ENCODE assay signal across 7 mouse cellular contexts in genomic region chr19:17355361-17355760, GRCm38 (mm10). TPM values are rescaled to one million over a fixed set of nuclear protein-coding genes. Genes with fewer than 3 reads are reported as not detected.
DNase-seq lines count a peak whose midpoint lies in the region; ATAC-seq and TF ChIP-seq lines count a peak whose summit lies in the region.

No protein-coding gene starts in this region.

- H3K27me3 ChIP-seq in kidney, postnatal 0 days (ENCODE audit: insufficient read depth, low read length) = no peaks in the 10 kb centered on the region
- peaks cover 37% of the 10 kb centered on the region for H3K27me3 ChIP-seq in embryonic facial prominence, embryonic 10.5 days (replicated peaks; ENCODE audit: low read depth, poor library complexity, severe bottlenecking)
- no peaks in the 10 kb centered on the region; the same call in 1 of the 2 replicates for H3K27me3 ChIP-seq in intestine, embryonic 16.5 days (replicated peaks; ENCODE audit: control insufficient read depth, insufficient read depth, low read length)
- peaks cover 11% of the 10 kb centered on the region for H3K27me3 ChIP-seq in small intestine, adult 2 months (ENCODE audit: control insufficient read depth, insufficient read depth, low read length)

- no peaks in the 10 kb centered on the region for H3K36me3 ChIP-seq in kidney, postnatal 0 days (ENCODE audit: insufficient read depth, low read length)
- H3K36me3 ChIP-seq in embryonic facial prominence, embryonic 10.5 days (replicated peaks) = no peaks in the 10 kb centered on the region
- no peaks in the 10 kb centered on the region for H3K36me3 ChIP-seq in intestine, embryonic 16.5 days (ENCODE audit: control insufficient read depth, insufficient read depth, low read length)
- H3K36me3 ChIP-seq in small intestine, adult 2 months (ENCODE audit: control insufficient read depth, insufficient read depth, low read length) = no peaks in the 10 kb centered on the region

- TF ChIP-seq POLR2A in small intestine, adult 2 months (IDR thresholded peaks at IDR 0.05; ENCODE audit: low read depth, low read length) = no peak
- TF ChIP-seq POLR2A in lung, adult 2 months (IDR thresholded peaks at IDR 0.05; ENCODE audit: borderline replicate concordance, extremely low read depth, low read depth, low read length) = no peak

- 24% methylated on average over 4 of the region's 4 CpGs for WGBS in kidney, postnatal 0 days
- 33% methylated on average over 4 of the region's 4 CpGs for WGBS in embryonic facial prominence, embryonic 10.5 days
- WGBS in intestine, embryonic 16.5 days = 31% methylated on average over 4 of the region's 4 CpGs
- WGBS in small intestine, adult 2 months = 31% methylated on average over 4 of the region's 4 CpGs
- 30% methylated on average over 4 of the region's 4 CpGs for WGBS in lung, adult 2 months

- no peak overlapping the region for H3K9ac ChIP-seq in kidney, postnatal 0 days (ENCODE audit: low read depth, low read length)
- no peak overlapping the region for H3K9ac ChIP-seq in intestine, embryonic 16.5 days (ENCODE audit: low read depth, low read length)

- ATAC-seq in kidney, postnatal 0 days (replicated peaks; ENCODE audit: low FRiP score, low read depth) = no peak
- ATAC-seq in intestine, embryonic 16.5 days = no peak

- TF ChIP-seq CTCF in kidney, postnatal 0 days (IDR thresholded peaks at IDR 0.05; ENCODE audit: low read depth) = no peak
- no peak for TF ChIP-seq CTCF in small intestine, adult 2 months (IDR thresholded peaks at IDR 0.05; ENCODE audit: extremely low read depth, insufficient read length, insufficient replicate concordance, low read depth, low read length)
- TF ChIP-seq CTCF in lung, adult 2 months (IDR thresholded peaks at IDR 0.05; ENCODE audit: insufficient read depth, low read length) = no peak

- peak overlapping the region; percentile 82 for H3K4me2 ChIP-seq in kidney, postnatal 0 days (ENCODE audit: low read length)
- peak overlapping the region; percentile 96 for H3K4me2 ChIP-seq in intestine, embryonic 16.5 days (ENCODE audit: low read depth, low read length)

- no peak overlapping the region for H3K27ac ChIP-seq in kidney, postnatal 0 days
- no peak overlapping the region; the same call in 1 of the 2 replicates for H3K27ac ChIP-seq in embryonic facial prominence, embryonic 10.5 days (replicated peaks)
- no peak overlapping the region for H3K27ac ChIP-seq in intestine, embryonic 16.5 days (ENCODE audit: low read length)
- H3K27ac ChIP-seq in small intestine, adult 2 months (ENCODE audit: insufficient read depth, low read depth, low read length) = no peak overlapping the region

- H3K9me3 ChIP-seq in kidney, postnatal 0 days (replicated peaks; ENCODE audit: low read length) = no peaks in the 10 kb centered on the region
- H3K9me3 ChIP-seq in embryonic facial prominence, embryonic 10.5 days = no peaks in the 10 kb centered on the region
- H3K9me3 ChIP-seq in intestine, embryonic 16.5 days (ENCODE audit: control insufficient read depth, low read length) = no peaks in the 10 kb centered on the region

- 0 out of 2 replicates have a peak, but pooled peaks cover 8% of the 10 kb centered on the region for H3K4me1 ChIP-seq in kidney, postnatal 0 days (replicated peaks; ENCODE audit: insufficient read depth, low read length)
- peaks cover 8% of the 10 kb centered on the region for H3K4me1 ChIP-seq in embryonic facial prominence, embryonic 10.5 days
- H3K4me1 ChIP-seq in intestine, embryonic 16.5 days (ENCODE audit: control insufficient read depth, insufficient read depth, low read length) = no peaks in the 10 kb centered on the region
- H3K4me1 ChIP-seq in small intestine, adult 2 months (ENCODE audit: control insufficient read depth, insufficient read depth, insufficient read length, low read length) = peaks cover 2% of the 10 kb centered on the region
- no peaks in the 10 kb centered on the region for H3K4me1 ChIP-seq in lung, adult 2 months (ENCODE audit: control insufficient read depth, insufficient read depth, low read length)

- peak overlapping the region; percentile 51 for H3K4me3 ChIP-seq in kidney, postnatal 0 days (replicated peaks; ENCODE audit: low read depth, low read length)
- peak overlapping the region; percentile 73 for H3K4me3 ChIP-seq in embryonic facial prominence, embryonic 10.5 days
- H3K4me3 ChIP-seq in intestine, embryonic 16.5 days (ENCODE audit: low read length) = peak overlapping the region; percentile 60
- peak overlapping the region; percentile 26; the same call in 1 of the 2 replicates for H3K4me3 ChIP-seq in small intestine, adult 2 months (ENCODE audit: low read depth, low read length)
- H3K4me3 ChIP-seq in lung, adult 2 months (replicated peaks; ENCODE audit: extremely low read depth, low read depth, low read length) = no peak overlapping the region

- no peak for DNase-seq in kidney, postnatal 0 days (ENCODE audit: low spot score)
- DNase-seq in kidney, postnatal 14 days = no peak
- no peak for DNase-seq in embryonic facial prominence, embryonic 10.5 days (ENCODE audit: low spot score)
- DNase-seq in right cerebral cortex, postnatal 36 days (ENCODE audit: low spot score in 2 of 2) = no peak
- DNase-seq in lung, adult 2 months = no peak

RNA-seq across cellular contexts. Expression of gene Gcnt1, which starts 17.3 kb away (rescaled TPM):
- 62.8 and 69.8 TPM in 2 replicates for polyA plus RNA-seq in kidney, postnatal 0 days (2015; fragmentation: Nextera tagmentation; extraction: Ambion mirVana)
- polyA plus RNA-seq in embryonic facial prominence, embryonic 10.5 days (2016; fragmentation: Nextera tagmentation; extraction: Ambion mirVana) = 3.0 and 3.7 TPM in 2 replicates
- polyA plus RNA-seq in intestine, embryonic 16.5 days (2015; fragmentation: Nextera tagmentation; extraction: Ambion mirVana) = 3.5 and 3.8 TPM in 2 replicates
- polyA plus RNA-seq in small intestine, adult 2 months (2012; rRNA removed) = 0.80 and 1.0 TPM in 2 replicates
- 1.7 and 4.3 TPM in 2 replicates for polyA plus RNA-seq in lung, adult 2 months (2012; rRNA removed)

RNA-seq across cellular contexts. Expression of gene Rfk, which starts 38.5 kb away (rescaled TPM):
- 97.5 and 103 TPM in 2 replicates for polyA plus RNA-seq in kidney, postnatal 0 days (2015; fragmentation: Nextera tagmentation; extraction: Ambion mirVana)
- 62.1 and 69.7 TPM in 2 replicates for polyA plus RNA-seq in embryonic facial prominence, embryonic 10.5 days (2016; fragmentation: Nextera tagmentation; extraction: Ambion mirVana)
- 118 and 135 TPM in 2 replicates for polyA plus RNA-seq in intestine, embryonic 16.5 days (2015; fragmentation: Nextera tagmentation; extraction: Ambion mirVana)
- 310 and 985 TPM in 2 replicates for polyA plus RNA-seq in small intestine, adult 2 months (2012; rRNA removed)
- polyA plus RNA-seq in lung, adult 2 months (2012; rRNA removed) = 70.0 and 97.8 TPM in 2 replicates

Comparison
In these comparisons a context has a peak if more than half of its experiments do, and no peak if none do; other contexts are left out.
1. RNA of gene Gcnt1, which starts 17.3 kb away (polyA plus RNA-seq): 62.8 to 69.8 TPM in kidney, postnatal 0 days; 1.7 to 4.3 TPM in lung, adult 2 months, 3.5 to 3.8 TPM in intestine, embryonic 16.5 days, 3.0 to 3.7 TPM in embryonic facial prominence, embryonic 10.5 days and 0.80 to 1.0 TPM in small intestine, adult 2 months; every median in the first group is over 10 times any median in the second.